Mouse (Mus musculus) liver, embryonic 16.5 days (tissue): ENCODE measurements around the gene Adam1a. TPM values are rescaled to one million over a fixed set of nuclear protein-coding genes. Genes with fewer than 3 reads are reported as not detected.
A peak's percentile ranks its signal among the peaks of the same experiment; 100 is the strongest.

Experiments used
- ATAC-seq: fragments of 200-750 bp; cut with Nextera tagmentation; 2 replicates; pipeline ENCODE4 v1.8.0; 2017; ENCODE audit warnings: low read depth, mild to moderate bottlenecking, moderate number of reproducible peaks, moderate library complexity
- H3K27ac ChIP-seq: fragments of 300-500 bp; sonication (generic); 2 replicates; pipeline ENCODE4 v1.5.1; 2014; ENCODE audit warnings: mild to moderate bottlenecking, low read length
- H3K27me3 ChIP-seq: fragments of 300-500 bp; sonication (generic); 2 replicates; pipeline ENCODE4 v1.6.1; 2014; ENCODE audit warnings: low read depth, low read length, mixed read lengths; ENCODE audit not compliant: control insufficient read depth, insufficient read depth
- H3K36me3 ChIP-seq: fragments of 300-500 bp; sonication (generic); 2 replicates; pipeline ENCODE4 v1.6.1; 2014; ENCODE audit warnings: mild to moderate bottlenecking; ENCODE audit not compliant: control insufficient read depth, insufficient read depth
- H3K4me1 ChIP-seq: fragments of 300-500 bp; sonication (generic); 2 replicates; pipeline ENCODE4 v1.6.1; 2014; ENCODE audit warnings: low read depth, low read length, mixed read lengths; ENCODE audit not compliant: control insufficient read depth
- H3K4me2 ChIP-seq: fragments of 300-500 bp; sonication (generic); 2 replicates; pipeline ENCODE4 v1.6.1; 2014; ENCODE audit warnings: low read depth, low read length, mixed read lengths
- H3K4me3 ChIP-seq: fragments of 300-500 bp; sonication (generic); 2 replicates; pipeline ENCODE4 v1.5.1; 2014; ENCODE audit warnings: low read depth, mild to moderate bottlenecking, low read length
- H3K9ac ChIP-seq: fragments of 300-500 bp; sonication (generic); 2 replicates; pipeline ENCODE4 v1.6.1; 2014; ENCODE audit warnings: low read depth, low read length
- H3K9me3 ChIP-seq: fragments of 300-500 bp; sonication (generic); replicated peaks from 2 replicates; pipeline ENCODE4 v1.6.1; 2016; ENCODE audit warnings: low read length; ENCODE audit not compliant: control insufficient read depth
- WGBS: fragments of 180-500 bp; shearing (Covaris S2); extraction: QIAGEN DNeasy Blood & Tissue Kit; methylation state at CpG from one replicate; pipeline ENCODE4 v1.1.7; 2014; ENCODE audit not compliant: insufficient replicate concordance; 5-methylcytosine and 5-hydroxymethylcytosine counted together
- polyA plus RNA-seq: library from polyadenylated mRNA; unstranded; fragments of >200 nt; fragmentation: Nextera tagmentation; extraction: Ambion mirVana; gene quantifications from 2 replicates; pipeline ENCODE4 v1.2.1, GENCODE M21; 2015

Adam1a gene
- polyA plus RNA-seq, 1 experiment from 2014 or later: 0.30 TPM

- H3K9me3 ChIP-seq: no peaks in the 10 kb centered on the region
- H3K27ac ChIP-seq: no peak overlapping the region
- H3K4me1 ChIP-seq: peaks cover 32% of the 10 kb centered on the region
- 60% methylated on average over 3 of the region's 3 CpGs for WGBS
- peak overlapping the region; percentile 92 for H3K4me2 ChIP-seq
- H3K27me3 ChIP-seq: no peaks in the 10 kb centered on the region
- peaks cover 3% of the 10 kb centered on the region; the same call in 1 of the 2 replicates for H3K36me3 ChIP-seq
- H3K4me3 ChIP-seq: no peak overlapping the region; the same call in 1 of the 2 replicates
- ATAC-seq: no peak
- H3K9ac ChIP-seq: peak overlapping the region; percentile 5; the same call in 1 of the 2 replicates
Measured at GRCm38 (mm10) chr5:121543370-121543769, 1.9 kb downstream of the Adam1a start.

- no peaks in the 10 kb centered on the region for H3K27me3 ChIP-seq
- H3K27ac ChIP-seq: no peak overlapping the region
- H3K36me3 ChIP-seq: peaks cover 10% of the 10 kb centered on the region; the same call in 1 of the 2 replicates
- H3K9me3 ChIP-seq: no peaks in the 10 kb centered on the region
- WGBS: 82% methylated on average over 7 of the region's 7 CpGs
- ATAC-seq: no peak
- H3K9ac ChIP-seq: no peak overlapping the region
- H3K4me1 ChIP-seq: peaks cover 23% of the 10 kb centered on the region
- no peak overlapping the region for H3K4me2 ChIP-seq
- H3K4me3 ChIP-seq: no peak overlapping the region
Measured at GRCm38 (mm10) chr5:121541235-121541634, 4.0 kb downstream of the Adam1a start.

- Histone ChIP-seq H3K27ac (no peak overlapping the region), H3K9me3 (no peaks in the 10 kb centered on the region), H3K4me2 (no peak overlapping the region), H3K36me3 (peaks cover 10% of the 10 kb centered on the region; the same call in 1 of the 2 replicates), H3K4me1 (peaks cover 34% of the 10 kb centered on the region), H3K27me3 (no peaks in the 10 kb centered on the region), H3K4me3 (no peak overlapping the region), H3K9ac (no peak overlapping the region)
- 82% methylated on average over 5 of the region's 5 CpGs for WGBS
- no peak for ATAC-seq
Measured at GRCm38 (mm10) chr5:121540066-121540465, 5.2 kb downstream of the Adam1a start.

GRCm38 (mm10) chr5:121537588-121537987, 7.7 kb downstream of the Adam1a start:
- Histone ChIP-seq H3K27me3 (no peaks in the 10 kb centered on the region), H3K9me3 (no peaks in the 10 kb centered on the region), H3K4me3 (no peak overlapping the region), H3K4me1 (peaks cover 22% of the 10 kb centered on the region), H3K27ac (no peak overlapping the region), H3K9ac (no peak overlapping the region), H3K4me2 (no peak overlapping the region), H3K36me3 (peaks cover 22% of the 10 kb centered on the region)
- ATAC-seq: no peak
- WGBS: 83% methylated on average over 2 of the region's 2 CpGs

GRCm38 (mm10) chr5:121536921-121537555, 8.2 kb downstream of the Adam1a start:
- no peaks in the 10 kb centered on the region for H3K9me3 ChIP-seq
- H3K4me3 ChIP-seq: no peak overlapping the region
- WGBS: 76% methylated on average over 7 of the region's 7 CpGs
- H3K9ac ChIP-seq: no peak overlapping the region
- H3K27ac ChIP-seq: no peak overlapping the region
- H3K36me3 ChIP-seq: peaks cover 26% of the 10 kb centered on the region
- ATAC-seq: no peak
- H3K4me2 ChIP-seq: no peak overlapping the region
- H3K4me1 ChIP-seq: peaks cover 18% of the 10 kb centered on the region
- H3K27me3 ChIP-seq: no peaks in the 10 kb centered on the region

GRCm38 (mm10) chr5:121535116-121535515, 10.2 kb downstream of the Adam1a start:
- Histone ChIP-seq H3K9ac (0 out of 2 replicates have a peak overlapping the region, but pooled peaks have one; percentile 9), H3K36me3 (peaks cover 41% of the 10 kb centered on the region), H3K4me3 (peak overlapping the region; percentile 2; the same call in 1 of the 2 replicates), H3K9me3 (no peaks in the 10 kb centered on the region), H3K4me2 (peak overlapping the region; percentile 39), H3K27ac (peak overlapping the region; percentile 46), H3K27me3 (no peaks in the 10 kb centered on the region), H3K4me1 (peaks cover 18% of the 10 kb centered on the region)
- ATAC-seq: peak; percentile 89
- WGBS: 24% methylated on average over 3 of the region's 3 CpGs

- no peak overlapping the region for H3K27ac ChIP-seq
- WGBS: 81% methylated on average over 5 of the region's 5 CpGs
- no peak for ATAC-seq
- H3K4me2 ChIP-seq: no peak overlapping the region
- H3K4me1 ChIP-seq: peaks cover 18% of the 10 kb centered on the region
- peaks cover 42% of the 10 kb centered on the region for H3K36me3 ChIP-seq
- H3K9ac ChIP-seq: no peak overlapping the region
- H3K27me3 ChIP-seq: no peaks in the 10 kb centered on the region
- H3K9me3 ChIP-seq: no peaks in the 10 kb centered on the region
- no peak overlapping the region for H3K4me3 ChIP-seq
Measured at GRCm38 (mm10) chr5:121534521-121534920, 10.8 kb downstream of the Adam1a start.

- Histone ChIP-seq H3K27ac (no peak overlapping the region), H3K36me3 (peaks cover 58% of the 10 kb centered on the region), H3K9me3 (no peaks in the 10 kb centered on the region), H3K9ac (no peak overlapping the region), H3K4me2 (no peak overlapping the region), H3K4me1 (no peaks in the 10 kb centered on the region), H3K4me3 (no peak overlapping the region), H3K27me3 (no peaks in the 10 kb centered on the region)
- WGBS: 76% methylated on average over 8 of the region's 8 CpGs
- ATAC-seq: no peak
Measured at GRCm38 (mm10) chr5:121526961-121527360, 18.3 kb downstream of the Adam1a start.

- no peak for ATAC-seq
- Histone ChIP-seq H3K27me3 (no peaks in the 10 kb centered on the region), H3K27ac (no peak overlapping the region), H3K9me3 (no peaks in the 10 kb centered on the region), H3K4me1 (no peaks in the 10 kb centered on the region), H3K9ac (no peak overlapping the region), H3K36me3 (peaks cover 55% of the 10 kb centered on the region), H3K4me2 (no peak overlapping the region), H3K4me3 (no peak overlapping the region)
- WGBS: 88% methylated on average over 7 of the region's 7 CpGs
Measured at GRCm38 (mm10) chr5:121526526-121526925, 18.8 kb downstream of the Adam1a start.
